Mouse (Mus musculus) left cerebral cortex, adult 2 months (tissue): Measurements from ENCODE around the gene Cyp17a1. TPM values are rescaled to one million over a fixed set of nuclear protein-coding genes. Genes with fewer than 3 reads are reported as not detected.
A peak's percentile ranks its signal among the peaks of the same experiment; 100 is the strongest.

Experiments used
- DNase-seq, 2 experiments: peaks; one replicate each; pipeline ENCODE4 v3.0.0; 2021 to 2022; ENCODE audit warnings: low spot score in 2 of 2, mixed read lengths in 1 of 2; ENCODE audit errors: extremely low spot score in 1 of 2
- H3K27ac ChIP-seq: fragments of 200-600 bp; 2 replicates; pipeline ENCODE4 v1.8.1; 2022
- H3K4me3 ChIP-seq: fragments of 200-600 bp; 2 replicates; pipeline ENCODE4 v1.8.1; 2022
- CTCF ChIP-seq: fragments of 200-600 bp; IDR thresholded peaks from 2 replicates; pipeline ENCODE4 v1.8.1; 2022; ENCODE audit warnings: antibody characterized with exemption, mild to moderate bottlenecking, moderate library complexity
- intact Hi-C: fragments of 180-260 bp; cut with DNase I; formaldehyde crosslinking; loops from one replicate; pipeline ENCODE4 v1.15.1; 2025
- total RNA-seq, 2 experiments: library from RNA; stranded (reverse); gene quantifications; 2 replicates each; pipeline ENCODE4 v1.2.3; 2021

The Cyp17a1 gene
- total RNA-seq, 2 experiments from 2014 or later = not detected

DNA sequence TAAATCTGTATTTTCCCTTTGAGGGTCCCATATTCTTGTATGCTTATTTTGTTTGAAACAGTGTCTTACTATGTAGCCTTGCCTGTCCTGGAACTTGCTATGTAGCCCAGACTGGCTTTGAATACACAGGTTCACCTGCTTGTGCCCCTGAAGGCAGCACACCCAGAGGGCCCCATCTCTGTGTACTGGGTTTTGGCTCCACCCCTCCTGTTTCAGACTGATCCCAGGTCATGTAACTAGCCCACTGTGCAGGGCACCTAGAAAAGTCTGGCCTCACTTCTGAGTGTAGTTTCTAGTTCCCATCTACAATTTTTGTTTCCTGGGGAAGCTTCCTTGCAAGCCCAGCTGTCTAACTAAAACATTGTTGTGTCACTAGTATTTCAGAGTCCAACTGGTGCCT, 33.9 kb downstream of the Cyp17a1 start:
- DNase-seq = no peak
- H3K27ac ChIP-seq = no peak overlapping the region
- H3K4me3 ChIP-seq = no peak overlapping the region
- no peak for TF ChIP-seq CTCF
- intact Hi-C loops = loop anchor here (2.0 kb wide), 1 partner anchor 16 kb away; no protein-coding TSS in a partner anchor

DNA sequence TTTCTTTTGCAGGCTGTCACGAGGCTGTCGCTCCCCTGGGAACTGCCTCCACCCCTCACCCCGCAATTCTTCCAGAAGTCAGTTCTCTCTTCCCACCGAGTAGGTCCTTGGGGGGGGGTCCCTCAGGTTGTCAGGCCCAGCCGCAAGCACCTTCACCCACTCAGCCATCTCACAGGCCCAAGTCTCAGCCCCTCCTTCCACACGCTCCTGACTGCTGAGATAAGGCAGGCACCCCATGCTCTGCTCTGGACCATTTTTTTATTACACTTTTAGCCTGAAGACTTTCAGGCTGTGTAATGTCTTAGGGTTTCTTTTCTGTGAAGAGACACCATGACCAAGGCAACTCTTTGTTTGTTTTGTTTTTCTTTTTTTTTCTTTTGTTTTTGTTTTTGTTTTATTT, 35.4 kb downstream of the Cyp17a1 start:
- DNase-seq = no peak
- no peak for TF ChIP-seq CTCF
- intact Hi-C loops = no loop called here
- Histone ChIP-seq H3K4me3 (no peak overlapping the region), H3K27ac (no peak overlapping the region)

DNA sequence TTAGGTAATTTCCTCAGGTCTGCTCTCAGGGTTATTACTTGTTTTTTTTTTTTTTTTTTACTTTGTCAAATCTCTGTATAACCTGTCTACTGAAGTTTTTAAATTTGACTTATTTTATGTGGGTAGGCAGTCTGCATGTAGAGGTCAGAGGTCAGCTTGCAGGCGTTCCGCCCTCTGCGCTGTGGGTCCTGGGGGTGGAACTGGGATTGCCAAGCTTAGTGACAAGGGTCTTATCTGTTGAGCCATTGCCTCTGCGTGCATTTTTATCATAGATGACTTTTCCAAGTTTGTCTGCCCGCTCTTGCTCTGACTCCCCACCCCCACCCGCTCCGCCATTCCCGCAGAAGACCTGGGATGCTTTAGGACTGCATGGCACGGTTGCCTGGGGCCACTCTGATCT, 37.2 kb downstream of the Cyp17a1 start:
- intact Hi-C loops = no loop called here
- Histone ChIP-seq H3K4me3 (no peak overlapping the region), H3K27ac (no peak overlapping the region)
- no peak for DNase-seq
- TF ChIP-seq CTCF = no peak

DNA sequence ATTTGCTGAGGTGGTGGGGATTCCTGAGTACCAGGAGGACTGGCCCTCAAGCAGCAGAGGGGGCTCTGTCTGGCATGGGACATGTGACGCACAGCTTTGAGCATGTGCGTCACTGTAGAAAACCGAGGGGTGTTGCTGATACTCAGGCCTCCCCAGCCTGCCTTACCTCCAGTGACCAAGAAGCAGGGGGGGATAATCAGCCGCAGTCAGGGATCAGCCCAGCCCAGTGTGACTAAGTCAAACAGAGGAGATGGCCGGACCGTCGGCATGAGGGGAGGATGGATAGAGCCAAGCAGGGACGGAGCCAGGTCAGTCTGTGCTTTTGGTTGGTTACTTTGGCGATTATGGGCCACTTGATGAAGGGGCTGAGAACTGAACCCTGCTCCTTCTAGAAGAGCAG, 41.3 kb downstream of the Cyp17a1 start:
- no peak for TF ChIP-seq CTCF
- intact Hi-C loops = no loop called here
- Histone ChIP-seq H3K27ac (no peak overlapping the region), H3K4me3 (no peak overlapping the region)
- DNase-seq = no peak

DNA sequence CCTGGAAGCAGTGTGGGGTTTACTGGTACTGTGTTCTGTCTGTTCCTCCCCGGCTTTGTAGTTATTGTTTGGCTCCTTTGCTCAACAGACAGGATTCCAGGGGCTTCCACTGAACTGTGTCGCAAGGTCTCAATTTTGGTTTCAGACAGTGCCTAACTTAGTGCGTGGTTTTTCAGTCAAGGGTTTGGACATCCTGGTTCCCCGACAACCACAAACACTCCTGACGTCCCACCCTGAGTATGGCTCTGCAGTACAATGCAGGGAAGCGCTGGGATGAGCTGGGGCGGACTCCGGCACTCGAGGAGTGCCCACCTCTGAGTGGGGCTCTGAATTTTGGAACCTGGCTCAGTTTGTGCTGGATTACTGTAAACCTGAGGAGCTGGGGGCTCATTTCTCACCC, 43.2 kb downstream of the Cyp17a1 start:
- TF ChIP-seq CTCF = no peak
- intact Hi-C loops = no loop called here
- Histone ChIP-seq H3K27ac (no peak overlapping the region), H3K4me3 (no peak overlapping the region)
- no peak for DNase-seq

DNA sequence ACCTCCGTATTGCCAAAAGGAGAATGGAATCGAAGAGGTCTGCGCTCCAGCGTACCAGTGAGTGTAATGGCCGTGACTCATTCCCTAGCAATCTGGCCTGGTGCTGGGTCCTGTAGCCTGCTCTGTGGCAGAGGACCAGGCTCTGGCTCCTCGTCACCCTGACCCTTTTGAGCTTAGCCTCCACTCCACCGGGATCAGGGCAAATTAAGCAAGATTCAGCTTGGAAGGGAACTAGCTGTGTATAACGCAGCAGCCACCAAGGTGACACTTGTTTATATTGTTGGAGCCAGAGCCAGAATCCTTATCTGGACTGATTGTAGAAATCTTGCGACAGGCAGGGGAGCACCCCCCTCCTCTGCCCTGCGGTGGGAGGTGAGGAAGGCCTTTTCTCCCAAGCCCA, 44.6 kb downstream of the Cyp17a1 start:
- H3K4me3 ChIP-seq = no peak overlapping the region
- no peak for DNase-seq
- TF ChIP-seq CTCF = no peak
- no peak overlapping the region for H3K27ac ChIP-seq
- intact Hi-C loops = no loop called here

DNA sequence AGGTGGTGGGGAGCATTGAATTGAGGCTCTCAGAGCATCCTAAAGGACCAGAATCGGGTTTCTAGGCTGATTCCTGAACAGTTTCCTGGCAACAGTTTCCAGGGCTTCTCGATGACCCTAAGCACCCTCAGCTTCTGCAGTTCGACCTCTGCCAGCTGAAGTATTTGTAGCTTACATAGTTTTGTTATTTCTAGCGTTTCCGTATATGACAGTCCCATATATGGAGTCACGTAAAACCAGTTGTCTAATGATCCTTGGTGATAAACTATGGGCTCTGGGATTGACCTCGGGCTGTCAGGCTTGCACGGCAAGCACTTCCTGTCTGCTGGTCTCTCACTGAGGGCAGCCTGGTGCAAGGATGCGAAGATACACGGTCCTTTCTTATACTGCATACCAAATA, 47.5 kb downstream of the Cyp17a1 start:
- intact Hi-C loops = no loop called here
- no peak for DNase-seq
- TF ChIP-seq CTCF = no peak
- H3K4me3 ChIP-seq = no peak overlapping the region
- H3K27ac ChIP-seq = no peak overlapping the region

DNA sequence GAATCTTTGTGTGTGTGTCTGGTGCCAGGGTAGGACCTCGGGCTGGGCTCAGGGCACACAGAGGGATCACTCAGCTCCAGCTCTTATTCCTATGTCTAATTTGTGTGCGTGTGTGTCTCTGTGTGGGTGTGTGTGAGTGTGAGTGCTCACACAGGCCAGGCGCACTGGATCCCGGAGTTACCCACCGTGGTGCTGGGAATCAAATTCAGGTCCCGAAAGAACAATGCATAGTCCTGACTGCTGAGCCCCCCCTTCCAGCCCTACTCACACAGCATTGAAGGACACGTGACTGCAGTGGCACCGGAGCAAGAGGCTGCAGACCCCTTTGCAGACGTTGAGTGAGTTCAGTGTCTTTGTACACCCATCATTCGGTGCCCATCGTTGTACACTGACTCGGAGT, 48.0 kb downstream of the Cyp17a1 start:
- TF ChIP-seq CTCF = no peak
- Histone ChIP-seq H3K27ac (no peak overlapping the region), H3K4me3 (no peak overlapping the region)
- intact Hi-C loops = no loop called here
- DNase-seq = no peak

DNA sequence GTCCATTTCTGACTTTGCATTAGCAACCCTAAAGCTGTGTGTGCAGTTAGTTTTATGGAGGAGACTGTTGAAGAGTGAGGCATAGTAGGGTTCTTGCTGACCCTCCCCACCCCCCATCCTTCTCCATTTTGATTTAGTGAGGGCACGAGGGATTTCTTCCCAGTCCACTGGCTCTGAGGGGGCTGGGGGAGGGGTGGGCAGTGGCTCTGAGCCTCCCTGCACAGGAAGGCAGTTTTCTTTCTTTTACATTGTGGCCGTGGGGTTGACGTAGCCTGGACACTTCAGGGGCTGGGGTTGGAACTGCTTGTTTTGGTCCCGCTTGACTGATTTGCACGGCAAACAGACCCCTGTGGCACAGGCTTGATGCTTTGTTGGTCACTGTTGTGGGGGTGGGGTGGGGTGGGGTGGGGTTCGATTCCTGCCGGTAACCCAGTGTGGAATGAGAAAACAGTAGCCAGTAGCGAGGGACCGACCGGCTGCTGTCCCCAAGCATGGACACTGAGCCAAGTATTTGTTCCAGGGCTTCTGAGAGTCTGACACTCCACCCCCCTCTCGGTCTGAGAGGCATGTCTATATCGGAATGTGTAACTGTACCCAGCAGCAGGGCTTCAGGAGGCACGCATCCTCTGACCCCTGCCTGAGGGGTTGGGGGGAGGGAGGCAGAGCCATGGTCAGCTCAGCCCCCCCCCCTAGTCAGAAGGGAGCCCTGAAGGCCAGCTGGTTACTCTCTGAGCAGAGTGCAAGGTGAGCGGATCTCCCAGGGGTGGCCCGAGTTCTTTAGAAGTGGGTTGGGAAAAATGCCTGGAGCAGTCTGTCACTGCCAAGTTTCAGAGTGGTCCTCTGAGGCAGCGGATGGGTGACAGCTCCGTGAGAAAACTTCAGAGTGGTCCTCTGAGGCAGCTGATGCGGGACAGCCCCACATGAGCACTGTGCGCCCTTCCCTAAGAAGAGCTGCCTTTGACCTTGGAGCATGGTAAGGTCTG, 48.9 kb downstream of the Cyp17a1 start:
- Histone ChIP-seq H3K4me3 (peak overlapping the region; percentile 9), H3K27ac (peak overlapping the region; percentile 69)
- DNase-seq = no peak
- TF ChIP-seq CTCF = no peak
- intact Hi-C loops = loop anchor here (2.0 kb wide), 1 partner anchor 15 kb away; no protein-coding TSS in a partner anchor

DNA sequence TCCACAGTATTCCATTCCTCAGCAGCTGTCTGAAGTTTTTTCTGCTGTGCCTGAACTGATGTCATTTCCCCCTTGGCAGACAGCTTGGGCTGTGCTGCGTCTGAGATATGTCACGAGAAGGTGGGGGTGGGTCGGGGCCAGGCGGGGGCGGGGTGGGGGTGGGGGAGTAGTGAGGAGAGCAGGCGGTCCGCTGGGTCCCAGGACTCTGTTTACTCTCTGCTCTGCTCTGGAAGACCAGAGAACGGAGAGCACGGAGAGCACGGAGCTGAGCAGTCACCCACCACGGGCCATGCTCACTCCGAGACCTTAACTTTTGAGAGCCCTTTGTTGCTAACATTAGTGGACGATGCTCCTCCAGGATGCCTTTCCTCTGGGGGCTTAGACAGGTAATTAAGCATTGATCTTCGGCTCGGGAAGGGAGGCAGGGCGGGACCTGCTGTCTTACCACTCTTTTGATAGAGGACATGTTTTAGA, 49.7 kb downstream of the Cyp17a1 start:
- DNase-seq = no peak
- Histone ChIP-seq H3K4me3 (peak overlapping the region; percentile 9), H3K27ac (peak overlapping the region; percentile 69)
- TF ChIP-seq CTCF = no peak
- intact Hi-C loops = loop anchor here (2.0 kb wide), 1 partner anchor 16 kb away; no protein-coding TSS in a partner anchor

DNA sequence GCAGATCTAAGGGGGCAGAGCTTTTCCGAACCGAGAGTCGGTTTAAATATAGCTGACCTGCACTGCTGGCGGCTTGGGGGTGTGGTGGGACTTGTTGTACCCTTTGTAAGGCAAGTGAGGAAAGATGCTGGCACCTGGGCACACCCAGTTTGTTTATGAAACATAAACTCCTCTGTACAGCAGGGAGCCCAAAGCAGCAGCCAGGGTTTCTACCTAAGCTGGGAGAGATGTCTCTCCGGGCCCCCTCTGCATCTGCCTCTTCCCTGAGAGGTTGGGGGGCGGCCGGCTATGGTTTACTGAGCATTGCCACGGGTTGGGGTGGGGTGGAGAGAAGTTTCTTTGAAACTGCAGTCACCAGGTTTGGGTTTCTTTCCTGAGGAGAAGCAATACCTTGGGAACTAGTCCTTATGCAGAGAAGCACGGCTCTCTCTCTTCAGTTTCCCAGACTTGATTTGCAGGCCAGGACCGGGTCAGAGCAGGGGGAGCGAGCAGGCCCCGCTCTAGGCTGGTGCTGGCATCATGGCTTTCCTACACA, 50.2 kb downstream of the Cyp17a1 start:
- TF ChIP-seq CTCF = no peak
- intact Hi-C loops = loop anchor here (2.0 kb wide), 1 partner anchor 16 kb away; no protein-coding TSS in a partner anchor
- DNase-seq = no peak
- Histone ChIP-seq H3K4me3 (no peak overlapping the region; the same call in 1 of the 2 replicates), H3K27ac (0 out of 2 replicates have a peak overlapping the region, but pooled peaks have one; percentile 32)
